Mouse (Mus musculus) Muller cell, postnatal 12 days (primary cell): Measurements from ENCODE around the gene Rxylt1.

Experiments
- DNase-seq: peaks from one replicate; pipeline ENCODE4 v3.0.0-alpha.2; 2015; ENCODE audit errors: inconsistent ontology term

Rxylt1 gene

DNA sequence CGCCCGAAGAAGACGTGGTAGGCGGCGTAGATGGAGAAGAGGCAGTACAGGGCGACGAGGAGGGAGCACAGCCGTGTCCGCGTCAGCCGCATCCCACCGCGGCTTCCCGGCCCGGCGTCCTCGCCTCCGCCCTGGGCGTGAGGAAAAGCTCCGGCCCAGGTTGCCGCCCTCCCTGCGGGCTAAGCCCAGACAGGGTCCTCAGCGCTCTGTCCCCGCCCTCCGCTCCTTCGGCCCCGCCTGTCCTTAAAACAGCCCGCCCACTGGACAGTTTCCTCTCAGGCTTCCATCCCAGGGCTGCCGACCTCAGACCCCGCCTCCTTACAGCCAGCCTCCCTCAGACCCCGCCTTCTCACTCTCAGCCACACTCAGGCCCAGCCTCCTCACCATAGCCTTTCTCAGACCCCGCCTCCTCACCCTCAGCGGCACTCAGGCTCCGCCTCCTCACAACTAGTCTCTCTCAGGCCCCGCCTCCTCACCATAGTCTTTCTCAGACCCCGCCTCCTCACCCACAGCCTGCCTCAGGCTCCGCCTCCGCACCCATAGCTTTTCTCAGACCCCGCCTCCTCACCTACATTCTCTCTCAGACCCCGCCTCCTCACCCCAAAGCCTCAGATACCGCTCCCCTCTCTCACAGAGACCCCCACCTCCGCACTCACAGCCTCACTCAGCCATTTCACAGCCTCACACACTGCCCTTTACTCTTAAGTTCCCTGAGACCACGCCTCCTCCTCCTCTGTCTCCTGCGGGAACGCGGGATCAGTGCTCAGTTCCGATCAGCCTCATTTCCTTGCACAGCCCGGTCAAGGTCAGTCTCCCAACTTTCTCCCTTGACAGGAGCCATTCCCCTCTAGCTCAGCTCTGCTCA, at the start of gene Rxylt1:
Gene Rxylt1, minus strand, starts transcription at position 392 of the 865 bp plus-strand sequence.
- DNase-seq = peak; percentile 99

DNA sequence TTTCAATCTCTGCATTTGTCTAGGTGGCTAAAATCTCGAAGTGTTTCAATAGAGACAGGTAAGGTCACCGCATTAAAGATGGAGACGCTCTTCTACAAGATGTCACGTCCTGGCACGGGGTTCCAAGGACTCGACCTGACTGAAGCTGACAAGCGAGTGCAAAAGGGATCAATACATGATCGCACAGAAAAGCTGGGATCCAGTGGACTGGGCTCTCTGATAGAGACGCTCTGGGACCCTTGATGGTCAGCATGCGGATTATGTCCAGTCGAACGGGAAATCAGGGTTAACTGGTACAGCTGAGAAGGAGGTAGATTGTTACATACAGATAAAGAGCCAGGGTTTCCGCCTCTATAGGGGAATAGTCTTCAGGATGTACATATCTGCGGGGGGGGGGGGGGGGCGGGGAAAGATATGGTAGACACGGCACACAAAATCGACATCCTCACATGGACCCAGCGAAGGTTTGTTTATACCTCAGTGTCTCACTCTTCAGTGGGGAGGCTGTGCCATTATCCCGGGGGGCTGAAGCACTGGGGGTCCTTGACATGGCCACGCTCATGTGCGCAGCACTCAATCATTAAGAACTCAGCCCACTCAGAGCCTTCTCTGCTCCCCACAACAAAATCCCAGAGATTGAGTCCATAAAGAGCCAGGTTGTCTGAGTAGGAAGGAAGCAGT, 24.3 kb upstream of the Rxylt1 start:
- no peak for DNase-seq

- peak; percentile 11 for DNase-seq
Measured at GRCm38 (mm10) chr10:122120500-122121289, 23.5 kb upstream of the Rxylt1 start.

GRCm38 (mm10) chr10:122119451-122119850, 22.3 kb upstream of the Rxylt1 start:
- DNase-seq = no peak

- no peak for DNase-seq
Measured at GRCm38 (mm10) chr10:122116636-122117035, 19.5 kb upstream of the Rxylt1 start.

DNA sequence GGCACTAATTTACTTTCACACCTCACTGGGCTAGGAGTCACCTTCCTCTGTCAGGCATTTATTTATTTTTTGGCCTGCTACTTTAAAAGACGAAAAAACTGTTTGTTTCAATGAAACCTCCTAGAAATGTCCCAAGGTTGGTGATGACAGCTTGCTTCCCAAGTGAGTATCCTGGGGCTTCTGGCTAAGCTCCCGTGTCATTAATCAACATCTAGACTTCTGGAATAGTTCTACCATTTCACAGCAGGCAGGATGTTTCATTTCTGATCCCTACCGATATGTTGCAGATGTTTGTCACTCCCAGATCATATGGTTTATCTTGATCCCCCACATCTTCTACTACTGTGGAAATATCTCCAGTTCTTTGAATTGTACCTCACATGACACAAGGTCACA, 9.5 kb upstream of the Rxylt1 start:
- DNase-seq = no peak

DNA sequence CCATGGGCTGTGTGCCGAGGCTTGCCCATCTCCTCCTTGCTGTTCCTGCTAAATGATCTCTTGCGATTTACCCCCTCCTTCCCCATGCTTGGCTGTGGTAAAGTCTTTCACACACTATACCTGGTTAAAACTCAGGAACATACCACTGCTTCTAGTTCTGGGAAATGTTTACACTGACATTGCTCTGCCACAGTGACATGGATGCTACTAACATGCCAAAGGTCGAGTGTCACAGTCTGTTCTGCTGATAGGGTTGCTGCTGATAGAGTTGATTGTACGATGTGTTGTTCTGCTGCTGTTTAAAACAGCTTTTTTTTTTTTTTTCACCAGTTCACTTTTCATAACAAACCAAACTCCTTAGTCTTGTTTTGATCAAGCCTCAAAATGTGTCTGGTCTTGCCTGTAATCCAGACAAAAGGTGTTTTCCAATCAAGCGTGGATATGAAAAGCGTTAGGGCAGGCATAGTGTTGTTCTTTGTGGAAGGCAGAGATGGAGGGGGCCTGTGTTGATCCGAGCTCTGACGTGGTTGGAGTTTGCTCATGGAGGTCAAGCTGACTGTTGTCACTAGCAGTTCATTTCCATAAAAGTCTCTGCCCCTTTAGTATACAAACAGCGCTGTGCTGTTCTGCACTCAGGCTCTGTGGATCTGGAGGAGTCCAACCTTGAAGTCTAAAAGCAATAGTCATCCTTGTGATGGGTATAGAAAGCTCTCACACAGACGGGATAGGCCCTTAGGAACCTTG, 8.9 kb upstream of the Rxylt1 start:
- no peak for DNase-seq

DNA sequence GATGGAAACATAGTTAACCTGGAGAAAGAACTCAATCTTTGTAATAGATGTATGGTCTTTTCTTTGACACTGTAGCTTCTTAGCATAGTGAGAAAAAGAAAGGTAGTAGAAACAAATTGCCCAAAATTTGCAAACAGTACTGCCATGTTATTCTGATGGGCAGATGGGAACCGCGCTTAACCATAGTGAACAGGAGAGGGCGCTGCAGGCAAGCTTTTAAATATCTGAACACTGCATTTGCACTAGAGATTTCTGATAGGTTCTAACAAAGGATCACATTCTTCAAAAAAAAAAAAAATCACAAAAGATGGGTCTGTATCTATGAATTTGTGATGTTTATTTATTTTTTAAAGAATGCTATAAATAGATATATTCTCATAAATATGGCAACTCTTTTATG, 8.2 kb upstream of the Rxylt1 start:
- peak; percentile 19 for DNase-seq

DNA sequence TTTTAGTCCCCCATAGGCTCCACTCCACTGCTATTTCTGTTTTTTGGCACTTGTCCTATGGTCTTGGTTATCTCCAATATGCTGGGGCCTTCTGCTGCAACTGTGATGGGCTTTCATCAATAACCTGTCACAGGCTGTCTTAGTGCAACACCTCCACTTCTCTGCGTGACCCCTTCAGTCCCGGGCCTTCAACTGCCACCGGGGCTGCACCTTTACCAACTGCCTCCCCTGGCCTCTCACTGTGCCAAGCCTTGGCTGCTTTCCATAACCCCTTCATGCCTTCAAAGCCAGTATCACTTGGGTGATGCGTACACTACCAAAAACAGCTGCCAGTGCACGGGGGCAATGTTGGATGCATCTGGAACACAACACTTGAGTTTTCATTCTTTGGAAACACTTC, 5.5 kb upstream of the Rxylt1 start:
- DNase-seq = no peak

- DNase-seq = no peak
Measured at GRCm38 (mm10) chr10:122096462-122096979, 650 bp downstream of the Rxylt1 start.

GRCm38 (mm10) chr10:122090472-122090871, 6.7 kb downstream of the Rxylt1 start:
- no peak for DNase-seq

GRCm38 (mm10) chr10:122081352-122081751, 15.8 kb downstream of the Rxylt1 start:
- DNase-seq = no peak

DNA sequence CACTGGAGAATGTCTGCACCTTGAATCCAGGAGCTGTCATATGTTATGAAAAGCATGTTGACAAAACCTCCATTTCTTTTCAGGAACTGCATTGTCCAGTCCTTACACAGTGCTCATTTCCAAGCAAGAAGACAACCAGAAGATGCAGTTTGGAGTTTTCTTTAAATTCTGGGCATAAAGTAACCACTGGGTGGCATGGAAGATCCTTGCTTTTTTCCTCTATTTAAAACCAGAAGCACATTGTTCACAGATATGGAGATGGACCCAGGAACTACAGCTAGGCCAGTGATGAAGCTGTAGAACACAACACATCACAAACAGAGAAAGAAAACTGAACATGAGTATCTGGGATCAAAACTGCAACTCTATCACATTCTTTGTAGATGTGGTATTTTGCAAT, 28.0 kb downstream of the Rxylt1 start:
- no peak for DNase-seq

GRCm38 (mm10) chr10:122055826-122056225, 41.3 kb downstream of the Rxylt1 start:
- no peak for DNase-seq

DNA sequence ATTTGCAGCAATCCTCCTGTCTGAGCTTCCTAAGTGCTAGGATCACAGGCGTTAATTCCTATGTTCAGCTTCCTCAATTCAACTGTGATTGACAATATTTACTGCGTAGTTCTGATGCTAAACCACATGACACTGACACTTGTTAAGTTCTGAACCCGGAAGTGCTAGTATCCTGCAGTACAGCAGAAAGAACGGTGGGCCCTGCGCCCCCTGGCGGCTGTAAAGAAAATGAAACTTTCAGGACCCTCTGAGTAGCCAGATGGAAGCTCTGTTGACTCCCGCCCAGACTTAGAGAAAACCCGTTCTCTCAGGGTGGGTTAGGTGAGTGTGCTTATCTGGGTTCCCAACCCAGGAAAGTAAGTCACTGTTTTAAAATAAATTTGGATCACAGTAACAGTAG, 42.6 kb downstream of the Rxylt1 start:
- DNase-seq = peak; percentile 22

DNA sequence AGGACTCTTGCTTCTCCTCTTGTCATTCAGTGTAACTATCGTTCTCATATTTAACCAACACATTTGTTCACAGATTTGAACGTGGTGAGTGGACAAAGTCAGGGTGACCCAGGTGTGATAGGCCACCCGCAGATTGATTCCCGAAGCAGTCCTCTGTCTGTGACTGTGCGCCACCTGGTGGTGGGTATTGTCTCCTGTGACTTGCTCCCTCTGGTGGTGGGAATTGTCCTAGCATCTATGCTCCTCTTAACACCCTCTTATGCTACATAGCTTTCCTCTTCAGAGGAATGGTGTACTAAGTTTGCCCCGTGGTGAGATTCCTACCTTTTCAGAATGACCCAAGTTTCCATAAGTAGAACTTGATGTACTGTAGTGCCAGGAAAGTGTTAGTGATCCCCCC, 45.3 kb downstream of the Rxylt1 start:
- peak; percentile 60 for DNase-seq

GRCm38 (mm10) chr10:122047727-122048365, 49.3 kb downstream of the Rxylt1 start:
- DNase-seq = peak; percentile 81

GRCm38 (mm10) chr10:122046904-122047726, 50.1 kb downstream of the Rxylt1 start, which contains the start of gene Srgap1:
Gene Srgap1 (minus strand): TSS chr10:122047315.
- peak; percentile 74 for DNase-seq

DNA sequence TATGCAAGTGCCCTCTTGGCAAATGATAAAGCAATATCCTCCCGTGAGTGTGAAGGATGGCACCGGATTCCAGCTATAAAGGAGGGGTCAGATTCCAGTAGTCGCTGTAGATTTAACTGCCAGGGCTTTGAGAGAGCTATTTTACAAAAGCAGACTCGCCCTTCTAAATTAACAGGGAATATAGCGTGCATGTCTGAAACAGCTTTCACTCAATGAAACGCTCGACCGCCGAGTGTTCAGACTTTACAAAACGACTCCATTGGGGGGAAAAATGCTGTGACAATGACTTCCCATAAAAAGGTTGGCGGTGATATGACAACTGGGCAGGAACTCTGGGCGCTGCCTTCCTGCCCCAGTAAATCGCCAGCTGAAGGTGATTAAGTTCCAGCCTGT, 50.7 kb downstream of the Rxylt1 start:
- DNase-seq = peak; percentile 14

- peak; percentile 26 for DNase-seq
Measured at GRCm38 (mm10) chr10:122045946-122046345, 51.2 kb downstream of the Rxylt1 start.
